Mouse (Mus musculus) midbrain, postnatal 0 days (tissue): ENCODE data around the gene Prss12. TPM values are rescaled to one million over a fixed set of nuclear protein-coding genes. Genes with fewer than 3 reads are reported as not detected.

ENCODE experiments used
- ATAC-seq: fragments of 200-750 bp; cut with Nextera tagmentation; 2 replicates; pipeline ENCODE4 v1.8.0; 2017; ENCODE audit warnings: moderate number of reproducible peaks, mild to moderate bottlenecking, moderate TSS enrichment, moderate library complexity; ENCODE audit not compliant: low FRiP score
- DNase-seq: peaks from one replicate; pipeline ENCODE4 v3.0.0-alpha.2; 2015; ENCODE audit warnings: low spot score
- H3K27ac ChIP-seq: fragments of 300-500 bp; sonication (generic); 2 replicates; pipeline ENCODE4 v1.5.1; 2014; ENCODE audit warnings: low read depth, mild to moderate bottlenecking, low read length, mixed read lengths
- H3K27me3 ChIP-seq: fragments of 300-500 bp; sonication (generic); 2 replicates; pipeline ENCODE4 v1.6.1; 2014; ENCODE audit warnings: low read length, control low read depth, mixed read lengths; ENCODE audit not compliant: insufficient read depth
- H3K36me3 ChIP-seq: fragments of 300-500 bp; sonication (generic); 2 replicates; pipeline ENCODE4 v1.6.1; 2014; ENCODE audit warnings: low read length, control low read depth, mixed read lengths; ENCODE audit not compliant: insufficient read depth
- H3K4me1 ChIP-seq: fragments of 300-500 bp; sonication (generic); 2 replicates; pipeline ENCODE4 v1.6.1; 2014; ENCODE audit warnings: mild to moderate bottlenecking, control low read depth, antibody characterized with exemption, low read length, mixed read lengths; ENCODE audit not compliant: insufficient read depth
- H3K4me2 ChIP-seq: fragments of 300-500 bp; sonication (generic); 2 replicates; pipeline ENCODE4 v1.6.1; 2014; ENCODE audit warnings: low read depth, mild to moderate bottlenecking, low read length, mixed read lengths; ENCODE audit not compliant: poor library complexity, severe bottlenecking
- H3K4me3 ChIP-seq: fragments of 300-500 bp; sonication (generic); 2 replicates; pipeline ENCODE4 v1.5.1; 2014; ENCODE audit warnings: low read depth, mild to moderate bottlenecking, low read length, moderate library complexity
- H3K9ac ChIP-seq: fragments of 300-500 bp; sonication (generic); replicated peaks from 2 replicates; pipeline ENCODE4 v1.6.1; 2014; ENCODE audit warnings: mild to moderate bottlenecking, low read length, moderate library complexity, mixed read lengths; ENCODE audit not compliant: poor library complexity, severe bottlenecking
- H3K9me3 ChIP-seq: fragments of 300-500 bp; sonication (generic); 2 replicates; pipeline ENCODE4 v1.6.1; 2016; ENCODE audit warnings: low read length, control low read depth
- CTCF ChIP-seq: IDR thresholded peaks from 2 replicates; pipeline ENCODE4 v1.5.1; 2016; ENCODE audit warnings: antibody characterized with exemption, mild to moderate bottlenecking
- WGBS: fragments of 180-500 bp; shearing (Covaris S2); extraction: QIAGEN DNeasy Blood & Tissue Kit; methylation state at CpG from one replicate; pipeline ENCODE4 v1.1.7; 2014; 5-methylcytosine and 5-hydroxymethylcytosine counted together
- polyA plus RNA-seq: library from polyadenylated mRNA; unstranded; fragments of >200 nt; fragmentation: Nextera tagmentation; extraction: Ambion mirVana; gene quantifications from 2 replicates; pipeline ENCODE4 v1.2.1, GENCODE M21; 2015
- total RNA-seq: library from RNA; depleted of rRNA; stranded (reverse); fragments of >200 nt; gene quantifications from 2 replicates; pipeline ENCODE4 v1.2.3, GENCODE M21; 2014

The Prss12 gene
- total and polyA plus RNA-seq, 2 experiments from 2014 or later: 8.2 to 13.4 TPM

- DNase-seq (peak; percentile 62), ATAC-seq (no peak)
- H3K36me3 ChIP-seq: no peaks in the 10 kb centered on the region
- H3K9me3 ChIP-seq: no peaks in the 10 kb centered on the region
- H3K27ac ChIP-seq: 0 out of 2 replicates have a peak overlapping the region, but pooled peaks have one; percentile 12
- TF ChIP-seq CTCF: peak; percentile 66
- peak overlapping the region; percentile 57 for H3K9ac ChIP-seq
- H3K4me1 ChIP-seq: peaks cover 4% of the 10 kb centered on the region; the same call in 1 of the 2 replicates
- no peaks in the 10 kb centered on the region for H3K27me3 ChIP-seq
- H3K4me2 ChIP-seq: peak overlapping the region; percentile 66
- 7% methylated on average over 6 of the region's 6 CpGs for WGBS
- peak overlapping the region; percentile 66 for H3K4me3 ChIP-seq
Observed at GRCm38 (mm10) chr3:123506699-123507662, 60.3 kb downstream of the Prss12 start.

- under 1% methylated on average over 10 of the region's 10 CpGs for WGBS
- H3K27me3 ChIP-seq: no peaks in the 10 kb centered on the region
- DNase-seq (no peak), ATAC-seq (no peak)
- H3K9ac ChIP-seq: peak overlapping the region; percentile 57
- TF ChIP-seq CTCF: no peak
- peaks cover 4% of the 10 kb centered on the region; the same call in 1 of the 2 replicates for H3K4me1 ChIP-seq
- H3K27ac ChIP-seq: peak overlapping the region; percentile 86
- no peaks in the 10 kb centered on the region for H3K36me3 ChIP-seq
- H3K4me3 ChIP-seq: peak overlapping the region; percentile 66
- H3K4me2 ChIP-seq: peak overlapping the region; percentile 66
- no peaks in the 10 kb centered on the region for H3K9me3 ChIP-seq
Observed at GRCm38 (mm10) chr3:123507663-123508055, 60.9 kb downstream of the Prss12 start.

- Histone ChIP-seq H3K4me1 (peaks cover 4% of the 10 kb centered on the region; the same call in 1 of the 2 replicates), H3K4me2 (peak overlapping the region; percentile 81), H3K27me3 (no peaks in the 10 kb centered on the region), H3K27ac (peak overlapping the region; percentile 100), H3K36me3 (no peaks in the 10 kb centered on the region), H3K9ac (peak overlapping the region; percentile 96), H3K4me3 (peak overlapping the region; percentile 66), H3K9me3 (no peaks in the 10 kb centered on the region)
- DNase-seq (peak; percentile 99), ATAC-seq (peak; percentile 99)
- TF ChIP-seq CTCF: peak; percentile 51
- under 1% methylated on average over 53 of the region's 53 CpGs for WGBS
Observed at GRCm38 (mm10) chr3:123508056-123508674, 61.5 kb downstream of the Prss12 start.

GRCm38 (mm10) chr3:123508675-123509376, 62.1 kb downstream of the Prss12 start:
- Histone ChIP-seq H3K9me3 (no peaks in the 10 kb centered on the region), H3K4me3 (peak overlapping the region; percentile 66), H3K27me3 (no peaks in the 10 kb centered on the region), H3K27ac (peak overlapping the region; percentile 100), H3K4me2 (peak overlapping the region; percentile 81), H3K9ac (peak overlapping the region; percentile 96), H3K4me1 (peaks cover 4% of the 10 kb centered on the region; the same call in 1 of the 2 replicates), H3K36me3 (no peaks in the 10 kb centered on the region)
- WGBS: under 1% methylated on average over 36 of the region's 36 CpGs
- peak; percentile 73 for TF ChIP-seq CTCF
- ATAC-seq (peak; percentile 74), DNase-seq (peak; percentile 74)

- Histone ChIP-seq H3K9ac (no peak overlapping the region), H3K9me3 (no peaks in the 10 kb centered on the region), H3K4me3 (no peak overlapping the region), H3K4me2 (no peak overlapping the region), H3K27me3 (no peaks in the 10 kb centered on the region), H3K36me3 (no peaks in the 10 kb centered on the region), H3K4me1 (peaks cover 4% of the 10 kb centered on the region; the same call in 1 of the 2 replicates), H3K27ac (no peak overlapping the region)
- 71% methylated on average over 4 of the region's 4 CpGs for WGBS
- TF ChIP-seq CTCF: peak; percentile 27; the same call in 1 of the 2 replicates
- DNase-seq (no peak), ATAC-seq (no peak)
Observed at GRCm38 (mm10) chr3:123511818-123512217, 65.1 kb downstream of the Prss12 start.
